Mouse (Mus musculus) neural tube, embryonic 13.5 days (tissue): Measurements from ENCODE around the gene Synj1. TPM values are rescaled to one million over a fixed set of nuclear protein-coding genes. Genes with fewer than 3 reads are reported as not detected.

Source experiments
- ATAC-seq: fragments of 200-750 bp; cut with Nextera tagmentation; 2 replicates; pipeline ENCODE4 v1.8.0; 2017; ENCODE audit warnings: low read depth, mild to moderate bottlenecking, moderate TSS enrichment, moderate library complexity
- H3K27ac ChIP-seq: fragments of 300-500 bp; sonication (generic); replicated peaks from 2 replicates; pipeline ENCODE4 v1.5.1; 2015; ENCODE audit warnings: moderate library complexity, mild to moderate bottlenecking, inconsistent platforms
- H3K27me3 ChIP-seq: fragments of 300-500 bp; sonication (generic); 2 replicates; pipeline ENCODE4 v1.6.1; 2015; ENCODE audit warnings: mild to moderate bottlenecking, inconsistent platforms
- H3K36me3 ChIP-seq: fragments of 300-500 bp; sonication (generic); 2 replicates; pipeline ENCODE4 v1.6.1; 2015; ENCODE audit warnings: mild to moderate bottlenecking, inconsistent platforms
- H3K4me1 ChIP-seq: fragments of 300-500 bp; sonication (generic); replicated peaks from 2 replicates; pipeline ENCODE4 v1.6.1; 2015; ENCODE audit warnings: inconsistent platforms
- H3K4me2 ChIP-seq: fragments of 300-500 bp; sonication (generic); 2 replicates; pipeline ENCODE4 v1.6.1; 2015; ENCODE audit warnings: inconsistent platforms, mild to moderate bottlenecking, moderate library complexity
- H3K4me3 ChIP-seq: fragments of 300-500 bp; sonication (generic); 2 replicates; pipeline ENCODE4 v1.5.1; 2015; ENCODE audit warnings: mild to moderate bottlenecking, inconsistent platforms
- H3K9ac ChIP-seq: fragments of 300-500 bp; sonication (generic); 2 replicates; pipeline ENCODE4 v1.6.1; 2015; ENCODE audit warnings: moderate library complexity, mild to moderate bottlenecking, inconsistent platforms
- H3K9me3 ChIP-seq: fragments of 300-500 bp; sonication (generic); 2 replicates; pipeline ENCODE4 v1.6.1; 2016; ENCODE audit warnings: inconsistent platforms
- WGBS: fragments of 180-500 bp; shearing (Covaris S2); methylation state at CpG from one replicate; pipeline ENCODE4 v1.1.7; 2015; 5-methylcytosine and 5-hydroxymethylcytosine counted together
- microRNA-seq: library from miRNA; unstranded; fragments of <30 nt; microRNA quantifications from one replicate; pipeline ENCODE4, GENCODE M21; 2016
- polyA plus RNA-seq: library from polyadenylated mRNA; unstranded; fragments of >200 nt; fragmentation: Nextera tagmentation; extraction: Ambion mirVana; gene quantifications from 2 replicates; pipeline ENCODE4 v1.2.1, GENCODE M21; 2015

Synj1 gene
- polyA plus RNA-seq, 1 experiment from 2014 or later: 35.2 TPM

GRCm38 (mm10) chr16:90897651-90898050 lies 113.5 kb downstream of the Synj1 start:
- Histone ChIP-seq H3K27me3 (no peaks in the 10 kb centered on the region), H3K4me1 (0 out of 2 replicates have a peak, but pooled peaks cover 3% of the 10 kb centered on the region), H3K4me2 (no peak overlapping the region), H3K9me3 (no peaks in the 10 kb centered on the region), H3K9ac (no peak overlapping the region), H3K27ac (no peak overlapping the region), H3K36me3 (no peaks in the 10 kb centered on the region), H3K4me3 (no peak overlapping the region)
- WGBS: 92% methylated on average over 3 of the region's 3 CpGs
- ATAC-seq: no peak

- peaks cover 11% of the 10 kb centered on the region for H3K4me1 ChIP-seq
- H3K36me3 ChIP-seq: no peaks in the 10 kb centered on the region
- no peak overlapping the region for H3K27ac ChIP-seq
- 62% methylated on average over 9 of the region's 9 CpGs for WGBS
- H3K9me3 ChIP-seq: no peaks in the 10 kb centered on the region
- ATAC-seq: no peak
- no peak overlapping the region for H3K9ac ChIP-seq
- H3K4me3 ChIP-seq: no peak overlapping the region
- no peak overlapping the region for H3K4me2 ChIP-seq
- H3K27me3 ChIP-seq: no peaks in the 10 kb centered on the region
Observed at GRCm38 (mm10) chr16:90893792-90894191, 117.3 kb downstream of the Synj1 start.

- no peaks in the 10 kb centered on the region for H3K9me3 ChIP-seq
- no peak overlapping the region for H3K4me3 ChIP-seq
- no peak overlapping the region for H3K4me2 ChIP-seq
- no peak overlapping the region for H3K27ac ChIP-seq
- H3K9ac ChIP-seq: no peak overlapping the region
- H3K27me3 ChIP-seq: no peaks in the 10 kb centered on the region
- 83% methylated on average over 7 of the region's 7 CpGs for WGBS
- H3K36me3 ChIP-seq: no peaks in the 10 kb centered on the region
- H3K4me1 ChIP-seq: peaks cover 11% of the 10 kb centered on the region
- ATAC-seq: no peak
Observed at GRCm38 (mm10) chr16:90893019-90893418, 118.1 kb downstream of the Synj1 start.

GRCm38 (mm10) chr16:90892081-90892480 lies 119.0 kb downstream of the Synj1 start:
- Histone ChIP-seq H3K9me3 (no peaks in the 10 kb centered on the region), H3K4me1 (peaks cover 11% of the 10 kb centered on the region), H3K4me2 (no peak overlapping the region), H3K4me3 (no peak overlapping the region), H3K27me3 (no peaks in the 10 kb centered on the region), H3K27ac (no peak overlapping the region), H3K9ac (no peak overlapping the region), H3K36me3 (no peaks in the 10 kb centered on the region)
- ATAC-seq: no peak
- 63% methylated on average over 8 of the region's 8 CpGs for WGBS

- H3K36me3 ChIP-seq: no peaks in the 10 kb centered on the region
- H3K9me3 ChIP-seq: no peaks in the 10 kb centered on the region
- no peak overlapping the region for H3K4me2 ChIP-seq
- H3K9ac ChIP-seq: no peak overlapping the region
- no peak overlapping the region for H3K27ac ChIP-seq
- H3K4me3 ChIP-seq: no peak overlapping the region
- H3K4me1 ChIP-seq: peaks cover 11% of the 10 kb centered on the region
- 65% methylated on average over 14 of the region's 14 CpGs for WGBS
- no peaks in the 10 kb centered on the region for H3K27me3 ChIP-seq
- ATAC-seq: no peak
Observed at GRCm38 (mm10) chr16:90891601-90892000, 119.5 kb downstream of the Synj1 start.

- no peak for ATAC-seq
- Histone ChIP-seq H3K27me3 (no peaks in the 10 kb centered on the region), H3K4me3 (no peak overlapping the region), H3K4me1 (peaks cover 11% of the 10 kb centered on the region), H3K36me3 (no peaks in the 10 kb centered on the region), H3K9me3 (no peaks in the 10 kb centered on the region), H3K9ac (no peak overlapping the region), H3K27ac (no peak overlapping the region), H3K4me2 (no peak overlapping the region)
- WGBS: 87% methylated on average over 9 of the region's 9 CpGs
Observed at GRCm38 (mm10) chr16:90890683-90891082, 120.4 kb downstream of the Synj1 start.

Small RNAs within 50 kb of the gene (microRNA-seq; reads per million reads assigned to microRNA genes)
- not detected for gene Gm22933

Other genes starting within 250 kb of the Synj1 start
- gene Urb1, start 200.9 kb downstream of the Synj1 start, polyA plus RNA-seq: 8.8 TPM in 2 replicates
- 1.8 and 2.9 TPM in 2 replicates for gene Eva1c, start 184.6 kb downstream of the Synj1 start, polyA plus RNA-seq
- 45.4 and 52.1 TPM in 2 replicates for gene Cfap298, start 76.2 kb downstream of the Synj1 start, polyA plus RNA-seq
- gene Paxbp1, start 33.2 kb upstream of the Synj1 start, polyA plus RNA-seq: 61.8 and 73.5 TPM in 2 replicates
- 0.47 TPM in 1 of 2 replicates, not detected in the other for gene 4932438H23Rik, start 83.8 kb upstream of the Synj1 start, polyA plus RNA-seq
- 4.5 and 4.6 TPM in 2 replicates for gene Olig2, start 214.1 kb upstream of the Synj1 start, polyA plus RNA-seq